Mouse (Mus musculus): ENCODE data around the gene Nhsl1. TPM values are rescaled to one million over a fixed set of nuclear protein-coding genes. Genes with fewer than 3 reads are reported as not detected.
"Not testable (repeated sequence)": the region's sequence is repeated elsewhere in the genome, so short reads cannot be mapped to it uniquely, and the experiment has no call there.

The Nhsl1 gene
- polyA plus RNA-seq, 1 experiment = 44.6 TPM

- H3K27ac ChIP-seq (ENCODE audit: insufficient read depth, low read depth, low read length) = no peak overlapping the region
- no peak for TF ChIP-seq POLR2A (IDR thresholded peaks at IDR 0.05; ENCODE audit: low read depth, low read length)
- TF ChIP-seq CTCF (IDR thresholded peaks at IDR 0.05; ENCODE audit: extremely low read depth, insufficient read length, insufficient replicate concordance, low read depth, low read length) = no peak
Observed at GRCm38 (mm10) chr10:18431546-18431945, 112.8 kb downstream of the Nhsl1 start.

GRCm38 (mm10) chr10:18435454-18435853 is 116.7 kb downstream of the Nhsl1 start:
- WGBS = 81% methylated on average over 6 of the region's 6 CpGs
- no peak overlapping the region for H3K4me3 ChIP-seq (ENCODE audit: low read depth, low read length)
- H3K4me1 ChIP-seq (ENCODE audit: control insufficient read depth, insufficient read depth, insufficient read length, low read length) = peaks cover 2% of the 10 kb centered on the region; the same call in 1 of the 2 replicates
- H3K27ac ChIP-seq (ENCODE audit: insufficient read depth, low read depth, low read length) = no peak overlapping the region
- no peak for TF ChIP-seq POLR2A (IDR thresholded peaks at IDR 0.05; ENCODE audit: low read depth, low read length)
- TF ChIP-seq CTCF (IDR thresholded peaks at IDR 0.05; ENCODE audit: extremely low read depth, insufficient read length, insufficient replicate concordance, low read depth, low read length) = no peak
- no peaks in the 10 kb centered on the region for H3K36me3 ChIP-seq (ENCODE audit: control insufficient read depth, insufficient read depth, low read length)
- H3K27me3 ChIP-seq (ENCODE audit: control insufficient read depth, insufficient read depth, low read length) = no peaks in the 10 kb centered on the region

More at GRCm38 (mm10) chr10:18431546-18431945, 112.8 kb downstream of the Nhsl1 start:
- WGBS = 82% methylated on average over 3 of the region's 3 CpGs
- H3K36me3 ChIP-seq (ENCODE audit: control insufficient read depth, insufficient read depth, low read length) = no peaks in the 10 kb centered on the region
- H3K27me3 ChIP-seq (ENCODE audit: control insufficient read depth, insufficient read depth, low read length) = no peaks in the 10 kb centered on the region
- H3K4me3 ChIP-seq (ENCODE audit: low read depth, low read length) = no peak overlapping the region
- H3K4me1 ChIP-seq (ENCODE audit: control insufficient read depth, insufficient read depth, insufficient read length, low read length) = peaks cover 2% of the 10 kb centered on the region; the same call in 1 of the 2 replicates

GRCm38 (mm10) chr10:18435938-18436337 is 117.2 kb downstream of the Nhsl1 start:
- no peak for TF ChIP-seq POLR2A (IDR thresholded peaks at IDR 0.05; ENCODE audit: low read depth, low read length)
- TF ChIP-seq CTCF (IDR thresholded peaks at IDR 0.05; ENCODE audit: extremely low read depth, insufficient read length, insufficient replicate concordance, low read depth, low read length) = no peak
- no peaks in the 10 kb centered on the region for H3K27me3 ChIP-seq (ENCODE audit: control insufficient read depth, insufficient read depth, low read length)
- no peak overlapping the region for H3K27ac ChIP-seq (ENCODE audit: insufficient read depth, low read depth, low read length)
- H3K36me3 ChIP-seq (ENCODE audit: control insufficient read depth, insufficient read depth, low read length) = no peaks in the 10 kb centered on the region
- peaks cover 2% of the 10 kb centered on the region; the same call in 1 of the 2 replicates for H3K4me1 ChIP-seq (ENCODE audit: control insufficient read depth, insufficient read depth, insufficient read length, low read length)
- 78% methylated on average over 7 of the region's 7 CpGs for WGBS
- no peak overlapping the region for H3K4me3 ChIP-seq (ENCODE audit: low read depth, low read length)

GRCm38 (mm10) chr10:18437584-18437983 is 118.8 kb downstream of the Nhsl1 start:
- no peak overlapping the region for H3K4me3 ChIP-seq (ENCODE audit: low read depth, low read length)
- no peaks in the 10 kb centered on the region for H3K36me3 ChIP-seq (ENCODE audit: control insufficient read depth, insufficient read depth, low read length)
- TF ChIP-seq CTCF (IDR thresholded peaks at IDR 0.05; ENCODE audit: extremely low read depth, insufficient read length, insufficient replicate concordance, low read depth, low read length) = no peak
- no peak for TF ChIP-seq POLR2A (IDR thresholded peaks at IDR 0.05; ENCODE audit: low read depth, low read length)
- H3K27ac ChIP-seq (ENCODE audit: insufficient read depth, low read depth, low read length) = no peak overlapping the region
- peaks cover 2% of the 10 kb centered on the region; the same call in 1 of the 2 replicates for H3K4me1 ChIP-seq (ENCODE audit: control insufficient read depth, insufficient read depth, insufficient read length, low read length)
- no peaks in the 10 kb centered on the region for H3K27me3 ChIP-seq (ENCODE audit: control insufficient read depth, insufficient read depth, low read length)
- whole genome bisulfite sequencing = 82% methylated on average over 2 of the region's 2 CpGs

- 74% methylated on average over 6 of the region's 6 CpGs for WGBS
- H3K27me3 ChIP-seq (ENCODE audit: control insufficient read depth, insufficient read depth, low read length) = no peaks in the 10 kb centered on the region
- H3K4me3 ChIP-seq (ENCODE audit: low read depth, low read length) = no peak overlapping the region
- no peak for TF ChIP-seq POLR2A (IDR thresholded peaks at IDR 0.05; ENCODE audit: low read depth, low read length)
- TF ChIP-seq CTCF (IDR thresholded peaks at IDR 0.05; ENCODE audit: extremely low read depth, insufficient read length, insufficient replicate concordance, low read depth, low read length) = no peak
- no peak overlapping the region for H3K27ac ChIP-seq (ENCODE audit: insufficient read depth, low read depth, low read length)
- no peaks in the 10 kb centered on the region for H3K36me3 ChIP-seq (ENCODE audit: control insufficient read depth, insufficient read depth, low read length)
- H3K4me1 ChIP-seq (ENCODE audit: control insufficient read depth, insufficient read depth, insufficient read length, low read length) = no peaks in the 10 kb centered on the region
Observed at GRCm38 (mm10) chr10:18445603-18446358, 127.0 kb downstream of the Nhsl1 start.

GRCm38 (mm10) chr10:18446359-18446820 is 127.6 kb downstream of the Nhsl1 start:
- Histone ChIP-seq H3K27ac (ENCODE audit: insufficient read depth, low read depth, low read length) (no peak overlapping the region), H3K36me3 (ENCODE audit: control insufficient read depth, insufficient read depth, low read length) (no peaks in the 10 kb centered on the region), H3K4me3 (ENCODE audit: low read depth, low read length) (no peak overlapping the region), H3K4me1 (ENCODE audit: control insufficient read depth, insufficient read depth, insufficient read length, low read length) (no peaks in the 10 kb centered on the region), H3K27me3 (ENCODE audit: control insufficient read depth, insufficient read depth, low read length) (no peaks in the 10 kb centered on the region)
- 31% methylated on average over 5 of the region's 7 CpGs for WGBS
- TF ChIP-seq POLR2A (IDR thresholded peaks at IDR 0.05; ENCODE audit: low read depth, low read length) (no peak), CTCF (IDR thresholded peaks at IDR 0.05; ENCODE audit: extremely low read depth, insufficient read length, insufficient replicate concordance, low read depth, low read length) (no peak)

- Histone ChIP-seq H3K4me1 (ENCODE audit: control insufficient read depth, insufficient read depth, insufficient read length, low read length) (no peaks in the 10 kb centered on the region), H3K27me3 (ENCODE audit: control insufficient read depth, insufficient read depth, low read length) (no peaks in the 10 kb centered on the region), H3K36me3 (ENCODE audit: control insufficient read depth, insufficient read depth, low read length) (no peaks in the 10 kb centered on the region), H3K4me3 (ENCODE audit: low read depth, low read length) (no peak overlapping the region), H3K27ac (ENCODE audit: insufficient read depth, low read depth, low read length) (no peak overlapping the region)
- TF ChIP-seq POLR2A (IDR thresholded peaks at IDR 0.05; ENCODE audit: low read depth, low read length) (no peak), CTCF (IDR thresholded peaks at IDR 0.05; ENCODE audit: extremely low read depth, insufficient read length, insufficient replicate concordance, low read depth, low read length) (no peak)
- 52% methylated on average over 4 of the region's 4 CpGs for WGBS
Observed at GRCm38 (mm10) chr10:18447299-18447698, 128.5 kb downstream of the Nhsl1 start.

GRCm38 (mm10) chr10:18448896-18449295 is 130.1 kb downstream of the Nhsl1 start:
- WGBS = 90% methylated on average over 7 of the region's 7 CpGs
- not testable (repeated sequence) for H3K4me3 ChIP-seq (ENCODE audit: low read depth, low read length); H3K27ac ChIP-seq (ENCODE audit: insufficient read depth, low read depth, low read length); H3K36me3 ChIP-seq (ENCODE audit: control insufficient read depth, insufficient read depth, low read length); H3K4me1 ChIP-seq (ENCODE audit: control insufficient read depth, insufficient read depth, insufficient read length, low read length); H3K27me3 ChIP-seq (ENCODE audit: control insufficient read depth, insufficient read depth, low read length)
